Comparison of ENCODE assay signal across 9 mouse cellular contexts in the genomic region with DNA sequence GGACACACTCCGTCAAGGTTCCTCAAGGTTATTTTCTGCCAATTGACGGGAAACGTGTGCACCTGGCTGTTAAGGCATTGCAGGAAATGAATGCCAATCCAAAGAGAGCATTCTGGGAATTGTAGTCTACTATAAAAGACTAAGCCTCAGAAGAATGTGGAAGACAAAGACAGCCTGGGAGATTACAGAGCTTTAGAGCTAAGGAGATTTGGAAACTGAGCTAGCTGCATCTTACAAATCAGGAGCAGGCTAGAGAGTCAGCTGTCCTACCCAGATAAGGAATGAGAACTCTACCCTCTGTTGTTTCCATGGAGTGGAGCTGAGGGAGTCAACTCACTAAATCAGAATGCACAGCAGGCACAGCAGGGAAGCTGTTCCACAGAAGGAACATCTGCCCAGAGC. TPM values are rescaled to one million over a fixed set of nuclear protein-coding genes. Genes with fewer than 3 reads are reported as not detected.
DNase-seq lines count a peak whose midpoint lies in the region; ATAC-seq and TF ChIP-seq lines count a peak whose summit lies in the region.
"Had no signal": no experiment of that assay in that cellular context is flagged by ENCODE, and none has a peak within 500 bp of the region (broad histone marks: within the 10 kb centered on the region; RNA-seq: fewer than 3 reads in every experiment).

No protein-coding gene starts in this region.

- peak overlapping the region; percentile 50 to 51; a peak in 3 of 4 replicates for H3K27ac ChIP-seq in heart, embryonic 14.5 days (replicated peaks in 1 of 2; ENCODE audit: control insufficient read depth in 1 of 2, insufficient read depth in 1 of 2, low read depth in 2 of 2, low read length in 2 of 2)
- no peak overlapping the region for H3K27ac ChIP-seq in MEL (ENCODE audit: control insufficient read depth, low read depth, low read length)
- peak overlapping the region; percentile 35; the same call in 1 of the 2 replicates for H3K27ac ChIP-seq in forebrain, embryonic 10.5 days
- H3K27ac ChIP-seq in midbrain, embryonic 10.5 days (replicated peaks), result peak overlapping the region; percentile 77

- H3K4me1 ChIP-seq in heart, embryonic 14.5 days (ENCODE audit: control insufficient read depth in 2 of 2, insufficient read depth in 2 of 2, low read length in 2 of 2), result peaks cover 6 to 10% of the 10 kb centered on the region in 2 experiments; a peak in 3 of 4 replicates
- H3K4me1 ChIP-seq in MEL (ENCODE audit: control insufficient read depth in 1 of 2, insufficient read depth in 2 of 2, low read length in 2 of 2), result no peaks in the 10 kb centered on the region; a peak in 1 of 4 replicates
- peaks cover 18% of the 10 kb centered on the region for H3K4me1 ChIP-seq in forebrain, embryonic 10.5 days
- peaks cover 23% of the 10 kb centered on the region for H3K4me1 ChIP-seq in midbrain, embryonic 10.5 days

- H3K9me3 ChIP-seq in heart, embryonic 14.5 days (ENCODE audit: control insufficient read depth, low read length), result no peaks in the 10 kb centered on the region
- no peaks in the 10 kb centered on the region for H3K9me3 ChIP-seq in MEL (replicated peaks; ENCODE audit: insufficient read depth, low read length)
- no peaks in the 10 kb centered on the region for H3K9me3 ChIP-seq in forebrain, embryonic 10.5 days
- no peaks in the 10 kb centered on the region for H3K9me3 ChIP-seq in midbrain, embryonic 10.5 days (replicated peaks)

- no peaks in the 10 kb centered on the region for H3K36me3 ChIP-seq in heart, embryonic 14.5 days (ENCODE audit: control insufficient read depth, insufficient read depth, low read length)
- H3K36me3 ChIP-seq in MEL (ENCODE audit: control insufficient read depth in 1 of 2, insufficient read depth in 2 of 2, low read length in 2 of 2), result peaks cover 4 to 6% of the 10 kb centered on the region in 2 experiments; a peak in 3 of 4 replicates
- H3K36me3 ChIP-seq in forebrain, embryonic 10.5 days (replicated peaks), result peaks cover 5% of the 10 kb centered on the region
- H3K36me3 ChIP-seq in midbrain, embryonic 10.5 days, result peaks cover 5% of the 10 kb centered on the region; the same call in 1 of the 2 replicates

- no peak for TF ChIP-seq RAD21 in MEL (IDR thresholded peaks at IDR 0.05; ENCODE audit: low read depth, low read length)

- no peak for TF ChIP-seq POLR2A in MEL (IDR thresholded peaks at IDR 0.05; ENCODE audit: control insufficient read depth in 1 of 2, insufficient read depth in 1 of 2, low read depth in 1 of 2, low read length in 2 of 2, poor library complexity in 1 of 2)

- peak overlapping the region; percentile 51 for H3K4me2 ChIP-seq in heart, embryonic 14.5 days (ENCODE audit: low read length)

- H3K9ac ChIP-seq in heart, embryonic 14.5 days (ENCODE audit: low read length), result no peak overlapping the region
- no peak overlapping the region for H3K9ac ChIP-seq in MEL (ENCODE audit: control insufficient read depth, low read depth, low read length, poor library complexity, severe bottlenecking)

- no peaks in the 10 kb centered on the region; the same call in 1 of the 2 replicates for H3K79me2 ChIP-seq in MEL (ENCODE audit: control insufficient read depth, insufficient read depth, low read length, poor library complexity)

- no peak for DNase-seq in heart, adult 18-20 months
- DNase-seq in MEL (ENCODE audit: low read depth, low spot score), result peak; percentile 44
- DNase-seq in forebrain, embryonic 10.5 days (ENCODE audit: extremely low spot score, low spot score), result no peak
- DNase-seq in midbrain, embryonic 10.5 days (ENCODE audit: low spot score), result peak; percentile 39
- no peak for DNase-seq in spleen, postnatal 4 days (ENCODE audit: low spot score in 2 of 2)
- no peak for DNase-seq in c-Kit-positive CD71-positive TER-119-positive erythroid progenitor cells, embryonic 14.5 days (ENCODE audit: low spot score)
- no peak for DNase-seq in ovary, postnatal 14 days (ENCODE audit: low spot score)

- WGBS in heart, embryonic 14.5 days, result 8% methylated on average over 3 of the region's 3 CpGs
- 4% methylated on average over 3 of the region's 3 CpGs for WGBS in forebrain, embryonic 10.5 days
- 6% methylated on average over 3 of the region's 3 CpGs for WGBS in midbrain, embryonic 10.5 days

- no peaks in the 10 kb centered on the region for H3K27me3 ChIP-seq in heart, embryonic 14.5 days (ENCODE audit: control insufficient read depth, insufficient read depth, low read length)
- no peaks in the 10 kb centered on the region for H3K27me3 ChIP-seq in MEL (ENCODE audit: control insufficient read depth in 1 of 2, insufficient read depth in 2 of 2, low read length in 2 of 2)
- H3K27me3 ChIP-seq in forebrain, embryonic 10.5 days (ENCODE audit: poor library complexity, severe bottlenecking), result no peaks in the 10 kb centered on the region
- no peaks in the 10 kb centered on the region for H3K27me3 ChIP-seq in midbrain, embryonic 10.5 days (ENCODE audit: low read depth, poor library complexity, severe bottlenecking)

- ATAC-seq in heart, embryonic 14.5 days (ENCODE audit: insufficient number of reproducible peaks, insufficient read depth, low FRiP score, low read depth), result no peak

- TF ChIP-seq CTCF in MEL (IDR thresholded peaks at IDR 0.05 in 2 of 3, conservative IDR thresholded peaks at IDR 0.05 in 1 of 3; ENCODE audit: control insufficient read depth in 1 of 3, insufficient read depth in 1 of 3, low read depth in 2 of 3, low read length in 3 of 3, poor library complexity in 1 of 3, severe bottlenecking in 1 of 3), result no peak

- TF ChIP-seq EP300 in MEL (IDR thresholded peaks at IDR 0.05; ENCODE audit: low read depth in 1 of 2, low read length in 2 of 2), result no peak

- peak overlapping the region in 1 of 2 experiments; percentile 17; a peak in 2 of 4 replicates for H3K4me3 ChIP-seq in heart, embryonic 14.5 days (ENCODE audit: control insufficient read depth in 1 of 2, insufficient read depth in 1 of 2, low read depth in 1 of 2, low read length in 2 of 2)
- H3K4me3 ChIP-seq in MEL (ENCODE audit: control insufficient read depth in 1 of 2, insufficient read depth in 1 of 2, low read depth in 2 of 2, low read length in 2 of 2), result no peak overlapping the region
- H3K4me3 ChIP-seq in forebrain, embryonic 10.5 days, result no peak overlapping the region
- H3K4me3 ChIP-seq in midbrain, embryonic 10.5 days, result peak overlapping the region; percentile 0; the same call in 1 of the 2 replicates

TF ChIP-seq in MEL, 35 proteins besides CTCF, POLR2A, EP300 and RAD21:
- no peak for TF ChIP-seq CHD2 (IDR thresholded peaks at IDR 0.05; ENCODE audit: low read length)
- TF ChIP-seq ZC3H11A (IDR thresholded peaks at IDR 0.05; ENCODE audit: low read depth, low read length), result no peak
- TF ChIP-seq NRF1 (IDR thresholded peaks at IDR 0.05; ENCODE audit: insufficient read depth, low read depth, low read length, poor library complexity, severe bottlenecking), result no peak
- TF ChIP-seq RCOR1 (IDR thresholded peaks at IDR 0.05; ENCODE audit: low read depth, low read length), result peak; percentile 65; the same call in 1 of the 2 replicates
- peak; percentile 51 for TF ChIP-seq GATA1 (IDR thresholded peaks at IDR 0.05; ENCODE audit: low read depth, low read length)
- TF ChIP-seq MYB (IDR thresholded peaks at IDR 0.05; ENCODE audit: low read depth, low read length), result no peak
- TF ChIP-seq BHLHE40 (IDR thresholded peaks at IDR 0.05; ENCODE audit: borderline replicate concordance, low read depth, low read length), result no peak
- peak; percentile 57; the same call in 1 of the 2 replicates for TF ChIP-seq HCFC1 (IDR thresholded peaks at IDR 0.05; ENCODE audit: low read depth, low read length)
- TF ChIP-seq ETS1 (IDR thresholded peaks at IDR 0.05; ENCODE audit: low read depth, low read length), result 0 out of 2 replicates have a peak, but pooled peaks have one; percentile 19
- TF ChIP-seq USF1 (IDR thresholded peaks at IDR 0.05; ENCODE audit: low read depth, low read length), result 0 out of 2 replicates have a peak, but pooled peaks have one; percentile 24
- peak; percentile 48; the same call in 1 of the 2 replicates for TF ChIP-seq TAL1 (IDR thresholded peaks at IDR 0.05; ENCODE audit: low read length)

RNA-seq across cellular contexts. Expression of gene Atg4b, which starts 19.4 kb away (rescaled TPM):
- 63.1 and 63.5 TPM in 2 replicates for polyA plus RNA-seq in heart, embryonic 14.5 days (2014; fragmentation: Nextera tagmentation; extraction: Ambion mirVana)
- total RNA-seq in heart, adult 18-20 months (2021), result 10 to 100 TPM; 36.2 to 40.6 TPM
- total RNA-seq in MEL (2012; rRNA removed), result 56.8 and 57.9 TPM in 2 replicates
- 100 to 1,000 TPM in 1 of 2 experiments, not detected in 1; 121 TPM for polyA plus RNA-seq in MEL (2012; ENCODE audit: insufficient read depth in 1 of 2, insufficient read length in 2 of 2, low read depth in 1 of 2, low replicate concordance in 2 of 2, missing spikeins in 1 of 2)
- polyA plus RNA-seq in forebrain, embryonic 10.5 days (2016; fragmentation: Nextera tagmentation; extraction: Ambion mirVana), result 82.4 and 90.2 TPM in 2 replicates
- 85.6 and 92.4 TPM in 2 replicates for polyA plus RNA-seq in midbrain, embryonic 10.5 days (2016; fragmentation: Nextera tagmentation; extraction: Ambion mirVana)

RNA-seq across cellular contexts. Expression of gene Thap4, which starts 22.8 kb away (rescaled TPM):
- 52.8 and 59.4 TPM in 2 replicates for polyA plus RNA-seq in heart, embryonic 14.5 days (2014; fragmentation: Nextera tagmentation; extraction: Ambion mirVana)
- total RNA-seq in heart, adult 18-20 months (2021), result 10 to 100 TPM; 82.6 to 82.8 TPM
- total RNA-seq in MEL (2012; rRNA removed), result 81.8 and 84.9 TPM in 2 replicates
- polyA plus RNA-seq in MEL (2012; ENCODE audit: insufficient read depth in 1 of 2, insufficient read length in 2 of 2, low read depth in 1 of 2, low replicate concordance in 2 of 2, missing spikeins in 1 of 2), result 100 to 1,000 TPM in 1 of 2 experiments, not detected in 1; 117 TPM
- polyA plus RNA-seq in forebrain, embryonic 10.5 days (2016; fragmentation: Nextera tagmentation; extraction: Ambion mirVana), result 48.2 and 48.8 TPM in 2 replicates
- polyA plus RNA-seq in midbrain, embryonic 10.5 days (2016; fragmentation: Nextera tagmentation; extraction: Ambion mirVana), result 47.8 and 49.6 TPM in 2 replicates

RNA-seq across cellular contexts. Expression of gene Bok, which starts 46.4 kb away (rescaled TPM):
- 33.8 and 37.0 TPM in 2 replicates for polyA plus RNA-seq in heart, embryonic 14.5 days (2014; fragmentation: Nextera tagmentation; extraction: Ambion mirVana)
- total RNA-seq in heart, adult 18-20 months (2021), result 1 to 10 TPM; 3.3 to 4.3 TPM
- total RNA-seq in MEL (2012; rRNA removed), result not detected in 2 replicates
- under 1 TPM in 1 of 2 experiments, not detected in 1; 0.17 TPM for polyA plus RNA-seq in MEL (2012; ENCODE audit: insufficient read depth in 1 of 2, insufficient read length in 2 of 2, low read depth in 1 of 2, low replicate concordance in 2 of 2, missing spikeins in 1 of 2)
- 50.9 and 55.3 TPM in 2 replicates for polyA plus RNA-seq in forebrain, embryonic 10.5 days (2016; fragmentation: Nextera tagmentation; extraction: Ambion mirVana)
- polyA plus RNA-seq in midbrain, embryonic 10.5 days (2016; fragmentation: Nextera tagmentation; extraction: Ambion mirVana), result 42.9 and 43.8 TPM in 2 replicates
- total RNA-seq: megakaryocyte, adult 5-6 weeks had no signal

Comparison
In these comparisons a context has a peak if more than half of its experiments do, and no peak if none do; other contexts are left out.
1. DNase-seq: peak in MEL (single experiment) and midbrain, embryonic 10.5 days (single experiment); none in heart, adult 18-20 months (0 of 2), forebrain, embryonic 10.5 days (single experiment), spleen, postnatal 4 days (0 of 2), c-Kit-positive CD71-positive TER-119-positive erythroid progenitor cells, embryonic 14.5 days (single experiment) and ovary, postnatal 14 days (single experiment).
2. RNA of gene Bok, which starts 46.4 kb away (polyA plus RNA-seq): 50.9 to 55.3 TPM in forebrain, embryonic 10.5 days, 42.9 to 43.8 TPM in midbrain, embryonic 10.5 days and 33.8 to 37.0 TPM in heart, embryonic 14.5 days; 0.17 TPM in MEL; every median in the first group is over 10 times any median in the second.